Mouse (Mus musculus) intestine, embryonic 16.5 days (tissue): Measurements from ENCODE around the gene Rbfox3. TPM values are rescaled to one million over a fixed set of nuclear protein-coding genes. Genes with fewer than 3 reads are reported as not detected.

Source experiments
- ATAC-seq: fragments of 200-750 bp; cut with Nextera tagmentation; 2 replicates; pipeline ENCODE4 v1.8.0; 2017; ENCODE audit warnings: moderate TSS enrichment, moderate library complexity
- H3K27ac ChIP-seq: fragments of 300-500 bp; sonication (generic); 2 replicates; pipeline ENCODE4 v1.5.1; 2014; ENCODE audit warnings: mild to moderate bottlenecking, low read length
- H3K27me3 ChIP-seq: fragments of 300-500 bp; sonication (generic); replicated peaks from 2 replicates; pipeline ENCODE4 v1.6.1; 2014; ENCODE audit warnings: low read length, control low read depth, mixed read lengths; ENCODE audit not compliant: control insufficient read depth, insufficient read depth
- H3K36me3 ChIP-seq: fragments of 300-500 bp; sonication (generic); 2 replicates; pipeline ENCODE4 v1.6.1; 2014; ENCODE audit warnings: low read length, control low read depth; ENCODE audit not compliant: control insufficient read depth, insufficient read depth
- H3K4me1 ChIP-seq: fragments of 300-500 bp; sonication (generic); 2 replicates; pipeline ENCODE4 v1.6.1; 2014; ENCODE audit warnings: low read length, control low read depth, mixed read lengths; ENCODE audit not compliant: control insufficient read depth, insufficient read depth
- H3K4me2 ChIP-seq: fragments of 300-500 bp; sonication (generic); 2 replicates; pipeline ENCODE4 v1.6.1; 2014; ENCODE audit warnings: low read depth, low read length, control low read depth
- H3K4me3 ChIP-seq: fragments of 300-500 bp; sonication (generic); 2 replicates; pipeline ENCODE4 v1.5.1; 2014; ENCODE audit warnings: mild to moderate bottlenecking, low read length
- H3K9ac ChIP-seq: fragments of 300-500 bp; sonication (generic); 2 replicates; pipeline ENCODE4 v1.6.1; 2014; ENCODE audit warnings: low read depth, low read length
- H3K9me3 ChIP-seq: fragments of 300-500 bp; sonication (generic); 2 replicates; pipeline ENCODE4 v1.6.1; 2016; ENCODE audit warnings: low read length, control low read depth; ENCODE audit not compliant: control insufficient read depth
- WGBS: fragments of 180-500 bp; shearing (Covaris S2); extraction: QIAGEN DNeasy Blood & Tissue Kit; methylation state at CpG from one replicate; pipeline ENCODE4 v1.1.7; 2014; 5-methylcytosine and 5-hydroxymethylcytosine counted together
- polyA plus RNA-seq: library from polyadenylated mRNA; unstranded; fragments of >200 nt; fragmentation: Nextera tagmentation; extraction: Ambion mirVana; gene quantifications from 2 replicates; pipeline ENCODE4 v1.2.1, GENCODE M21; 2015

Rbfox3 gene
- polyA plus RNA-seq, 1 experiment from 2014 or later: 0.98 TPM

- H3K9me3 ChIP-seq: no peaks in the 10 kb centered on the region
- no peak for ATAC-seq
- H3K27ac ChIP-seq: no peak overlapping the region
- H3K27me3 ChIP-seq: no peaks in the 10 kb centered on the region
- 57% methylated on average over 20 of the region's 20 CpGs for WGBS
- no peak overlapping the region for H3K9ac ChIP-seq
- H3K36me3 ChIP-seq: no peaks in the 10 kb centered on the region
- H3K4me3 ChIP-seq: no peak overlapping the region
- no peaks in the 10 kb centered on the region for H3K4me1 ChIP-seq
- no peak overlapping the region for H3K4me2 ChIP-seq
Observed at GRCm38 (mm10) chr11:118496066-118496689, 415.2 kb downstream of the Rbfox3 start.

- ATAC-seq: no peak
- no peak overlapping the region for H3K27ac ChIP-seq
- no peak overlapping the region for H3K9ac ChIP-seq
- H3K36me3 ChIP-seq: no peaks in the 10 kb centered on the region
- no peak overlapping the region for H3K4me3 ChIP-seq
- no peaks in the 10 kb centered on the region for H3K27me3 ChIP-seq
- WGBS: 48% methylated on average over 5 of the region's 5 CpGs
- no peaks in the 10 kb centered on the region for H3K9me3 ChIP-seq
- no peak overlapping the region for H3K4me2 ChIP-seq
- peaks cover 5% of the 10 kb centered on the region for H3K4me1 ChIP-seq
Observed at GRCm38 (mm10) chr11:118495065-118495464, 416.3 kb downstream of the Rbfox3 start.

GRCm38 (mm10) chr11:118494001-118494737 is 417.2 kb downstream of the Rbfox3 start:
- WGBS: 74% methylated on average over 12 of the region's 12 CpGs
- no peak for ATAC-seq
- H3K9me3 ChIP-seq: no peaks in the 10 kb centered on the region
- H3K36me3 ChIP-seq: no peaks in the 10 kb centered on the region
- peaks cover 5% of the 10 kb centered on the region for H3K4me1 ChIP-seq
- H3K9ac ChIP-seq: no peak overlapping the region
- H3K4me3 ChIP-seq: no peak overlapping the region
- no peaks in the 10 kb centered on the region for H3K27me3 ChIP-seq
- H3K27ac ChIP-seq: no peak overlapping the region
- H3K4me2 ChIP-seq: no peak overlapping the region

GRCm38 (mm10) chr11:118493458-118493857 is 417.9 kb downstream of the Rbfox3 start:
- Histone ChIP-seq H3K4me2 (no peak overlapping the region), H3K4me3 (no peak overlapping the region), H3K27me3 (no peaks in the 10 kb centered on the region), H3K27ac (no peak overlapping the region), H3K36me3 (no peaks in the 10 kb centered on the region), H3K9ac (no peak overlapping the region), H3K4me1 (peaks cover 5% of the 10 kb centered on the region), H3K9me3 (no peaks in the 10 kb centered on the region)
- no peak for ATAC-seq
- 62% methylated on average over 2 of the region's 2 CpGs for WGBS

- Histone ChIP-seq H3K9me3 (no peaks in the 10 kb centered on the region), H3K9ac (no peak overlapping the region), H3K4me1 (peaks cover 5% of the 10 kb centered on the region), H3K4me2 (no peak overlapping the region), H3K4me3 (no peak overlapping the region), H3K27ac (no peak overlapping the region), H3K27me3 (no peaks in the 10 kb centered on the region), H3K36me3 (peaks cover 5% of the 10 kb centered on the region)
- 87% methylated on average over 7 of the region's 7 CpGs for WGBS
- no peak for ATAC-seq
Observed at GRCm38 (mm10) chr11:118491230-118491629, 420.2 kb downstream of the Rbfox3 start.

GRCm38 (mm10) chr11:118490566-118491218 is 420.7 kb downstream of the Rbfox3 start:
- Histone ChIP-seq H3K4me3 (peak overlapping the region; percentile 23; the same call in 1 of the 2 replicates), H3K36me3 (peaks cover 7% of the 10 kb centered on the region), H3K9ac (peak overlapping the region; percentile 41), H3K4me1 (peaks cover 5% of the 10 kb centered on the region), H3K27me3 (no peaks in the 10 kb centered on the region), H3K4me2 (peak overlapping the region; percentile 30; the same call in 1 of the 2 replicates), H3K9me3 (no peaks in the 10 kb centered on the region), H3K27ac (no peak overlapping the region)
- ATAC-seq: peak; percentile 47
- WGBS: 23% methylated on average over 22 of the region's 22 CpGs

- WGBS: 74% methylated on average over 12 of the region's 12 CpGs
- H3K4me2 ChIP-seq: no peak overlapping the region
- peaks cover 5% of the 10 kb centered on the region for H3K4me1 ChIP-seq
- no peaks in the 10 kb centered on the region for H3K9me3 ChIP-seq
- H3K4me3 ChIP-seq: no peak overlapping the region
- no peak overlapping the region for H3K27ac ChIP-seq
- no peak for ATAC-seq
- H3K36me3 ChIP-seq: peaks cover 7% of the 10 kb centered on the region
- no peak overlapping the region for H3K9ac ChIP-seq
- H3K27me3 ChIP-seq: no peaks in the 10 kb centered on the region
Observed at GRCm38 (mm10) chr11:118488907-118489270, 422.5 kb downstream of the Rbfox3 start.

- peaks cover 5% of the 10 kb centered on the region for H3K4me1 ChIP-seq
- H3K27ac ChIP-seq: no peak overlapping the region
- WGBS: 66% methylated on average over 8 of the region's 8 CpGs
- H3K36me3 ChIP-seq: peaks cover 7% of the 10 kb centered on the region
- ATAC-seq: no peak
- no peak overlapping the region for H3K4me2 ChIP-seq
- no peak overlapping the region for H3K4me3 ChIP-seq
- no peak overlapping the region for H3K9ac ChIP-seq
- H3K9me3 ChIP-seq: no peaks in the 10 kb centered on the region
- H3K27me3 ChIP-seq: no peaks in the 10 kb centered on the region
Observed at GRCm38 (mm10) chr11:118488191-118488906, 423.0 kb downstream of the Rbfox3 start.
